Mouse (Mus musculus): Measurements from ENCODE around the gene Taf3.

The Taf3 gene

GRCm38 (mm10) chr2:9876621-9877325, 171.6 kb downstream of the Taf3 start:
- DNase-seq (ENCODE audit: low read depth, low spot score): peak; percentile 57

DNA sequence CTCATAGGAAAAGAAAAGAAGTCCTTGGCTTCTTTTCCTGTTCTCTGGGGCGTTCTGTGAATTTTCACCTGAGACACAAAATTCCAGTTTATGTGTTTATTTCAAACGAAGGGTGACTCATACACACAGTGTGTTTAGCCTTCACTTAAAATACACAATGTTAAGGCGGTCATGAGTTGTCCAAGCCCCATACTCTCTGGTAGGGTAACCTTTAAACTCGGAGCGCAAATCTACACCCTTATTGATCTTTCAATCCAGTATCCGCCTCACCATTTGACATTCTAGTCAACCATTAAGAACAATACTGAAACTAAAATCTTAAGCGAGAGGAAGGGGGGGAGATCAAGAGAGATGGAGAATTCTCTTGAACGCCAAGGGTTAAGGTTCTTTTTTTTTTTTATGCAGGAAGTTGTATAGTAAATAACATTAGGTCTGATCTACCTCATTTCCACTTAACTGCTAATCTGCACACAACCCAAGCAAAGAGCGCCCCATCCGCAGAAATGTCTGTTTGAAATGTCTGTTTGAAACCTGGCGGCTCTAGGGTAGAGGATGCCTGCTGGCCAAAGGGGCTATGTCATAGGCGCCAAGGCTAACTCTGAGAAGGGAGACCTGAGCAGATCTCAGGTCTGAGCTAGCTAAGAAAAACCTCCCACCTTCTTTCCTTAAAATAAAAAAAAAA, 172.6 kb downstream of the Taf3 start:
- peak; percentile 84 for DNase-seq (ENCODE audit: low read depth, low spot score)

DNA sequence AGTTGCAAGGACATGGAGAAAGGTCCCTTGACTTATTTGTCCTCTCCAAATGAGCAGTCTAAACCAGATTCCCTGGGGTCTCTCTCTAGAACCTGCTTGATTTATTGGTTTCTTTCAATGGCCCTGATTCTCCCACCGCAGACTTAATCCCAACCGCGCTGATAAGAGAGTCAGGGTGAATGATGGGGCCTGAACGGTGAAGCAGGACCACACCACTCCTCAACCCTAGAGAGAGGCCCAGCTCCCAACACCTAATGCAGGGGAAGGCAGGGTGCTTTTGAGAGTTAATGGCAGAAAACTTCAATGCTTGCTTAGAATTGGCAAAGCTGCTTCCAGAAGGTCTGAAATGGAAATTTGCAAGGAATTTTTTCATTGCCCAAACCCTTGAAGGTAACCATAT, 173.2 kb downstream of the Taf3 start:
- DNase-seq (ENCODE audit: low read depth, low spot score): no peak

DNA sequence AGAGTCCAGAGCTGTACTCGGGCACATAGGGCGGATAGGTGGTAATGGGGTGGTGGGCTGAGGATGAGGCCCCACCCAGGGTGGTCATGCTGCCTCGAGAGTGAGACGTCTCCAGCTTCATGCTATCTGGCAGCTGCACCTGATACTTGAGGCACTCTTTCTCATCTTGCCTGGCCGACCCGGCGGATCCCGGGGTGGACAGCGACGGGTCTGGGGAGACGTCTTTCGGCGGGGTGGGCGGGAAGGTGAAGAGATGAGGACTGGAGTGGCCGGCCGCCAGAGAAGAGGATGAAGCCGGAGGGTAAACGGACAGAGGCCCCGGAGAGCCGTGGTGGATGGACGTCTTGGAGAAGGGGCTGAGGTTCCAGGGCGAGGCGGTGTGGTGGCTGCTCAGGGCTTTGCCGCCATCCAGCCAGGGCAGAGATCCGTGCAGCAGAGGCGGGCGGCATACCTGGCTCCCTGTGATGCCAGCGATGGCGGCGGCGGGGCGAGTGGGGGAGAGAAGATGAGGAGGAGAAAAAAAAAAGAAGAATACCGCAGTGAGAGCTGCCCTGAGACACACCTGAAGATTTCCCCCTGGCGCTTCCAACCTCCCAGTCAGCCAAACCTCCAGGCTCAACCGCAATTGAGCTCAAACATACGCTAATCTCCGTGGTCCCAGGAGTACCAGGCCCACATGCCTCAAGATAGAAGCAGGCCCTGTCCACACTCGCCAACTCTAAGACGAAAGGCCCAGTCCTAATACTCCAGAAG, 173.8 kb downstream of the Taf3 start:
- peak; percentile 51 for DNase-seq (ENCODE audit: low read depth, low spot score)

DNA sequence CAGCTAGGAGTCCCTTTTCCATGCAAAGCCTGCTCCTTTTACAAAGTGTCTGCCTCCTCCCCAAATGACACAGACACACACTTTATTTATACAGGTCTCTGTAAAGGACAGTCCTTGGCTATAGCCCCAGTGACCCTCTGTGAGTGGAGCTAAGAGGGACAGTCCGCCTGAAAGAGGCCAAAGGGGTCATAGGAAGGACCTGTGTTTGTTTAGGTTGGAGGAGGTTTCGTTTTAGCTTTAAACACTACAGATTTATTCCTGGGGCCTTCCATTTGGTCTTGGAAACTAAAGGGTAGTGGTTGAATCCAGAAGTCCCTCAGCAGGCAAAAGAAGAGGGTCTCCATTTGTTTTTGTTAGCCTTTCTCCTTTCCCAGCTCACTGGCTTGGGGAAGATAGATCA, 174.6 kb downstream of the Taf3 start:
- DNase-seq (ENCODE audit: low read depth, low spot score): no peak

- peak; percentile 65 for DNase-seq (ENCODE audit: low read depth, low spot score)
Measured at GRCm38 (mm10) chr2:9872682-9873081, 175.7 kb downstream of the Taf3 start.

DNA sequence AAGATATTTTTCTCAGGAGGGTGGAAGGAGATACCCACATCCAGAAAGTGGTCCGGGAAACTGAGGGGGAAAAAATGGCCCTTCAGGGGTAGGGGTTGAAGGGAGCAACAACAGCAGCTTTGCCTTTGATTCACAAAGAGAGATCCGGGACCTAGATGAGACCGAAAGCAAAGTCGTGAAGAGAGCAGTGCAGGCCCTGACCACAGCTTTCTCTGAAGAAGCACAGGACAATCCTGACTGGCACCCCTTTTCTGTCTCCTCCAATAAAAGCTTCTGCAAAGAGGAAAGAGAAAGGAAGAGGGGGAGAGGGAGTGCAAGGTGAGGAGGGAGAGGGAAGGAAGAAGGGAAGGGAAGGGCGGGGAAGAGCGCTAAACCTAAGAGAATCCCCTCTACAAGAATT, 176.6 kb downstream of the Taf3 start:
- no peak for DNase-seq (ENCODE audit: low read depth, low spot score)

DNA sequence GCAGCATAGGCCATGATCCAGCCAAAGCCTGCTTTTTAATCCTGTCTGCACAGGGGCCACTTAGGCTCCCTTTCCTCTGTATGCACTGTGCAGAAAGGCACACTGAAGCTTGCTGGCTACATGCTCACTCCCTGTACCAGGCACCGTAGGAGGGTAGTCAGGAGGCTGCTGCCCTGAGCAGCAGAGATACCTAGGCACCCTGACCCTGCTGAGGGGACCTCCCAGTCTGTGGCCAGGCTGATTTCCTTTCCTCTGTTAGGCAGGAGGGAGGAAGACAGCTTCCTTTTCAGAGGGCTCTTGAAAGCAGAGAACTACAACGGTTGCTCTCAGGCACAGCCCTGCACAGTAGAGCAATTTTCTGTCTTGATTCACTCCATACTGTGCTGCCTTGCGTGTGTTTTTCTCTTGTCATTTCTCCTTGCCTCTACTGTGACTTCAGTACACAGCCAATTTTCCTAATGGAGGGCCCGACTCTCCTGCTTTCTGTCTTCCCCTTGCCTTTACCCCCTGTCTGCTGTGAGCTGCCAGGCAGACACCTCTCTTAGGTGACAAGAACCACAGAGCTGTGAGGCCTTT, 177.2 kb downstream of the Taf3 start:
- peak; percentile 69 for DNase-seq (ENCODE audit: low read depth, low spot score)

DNA sequence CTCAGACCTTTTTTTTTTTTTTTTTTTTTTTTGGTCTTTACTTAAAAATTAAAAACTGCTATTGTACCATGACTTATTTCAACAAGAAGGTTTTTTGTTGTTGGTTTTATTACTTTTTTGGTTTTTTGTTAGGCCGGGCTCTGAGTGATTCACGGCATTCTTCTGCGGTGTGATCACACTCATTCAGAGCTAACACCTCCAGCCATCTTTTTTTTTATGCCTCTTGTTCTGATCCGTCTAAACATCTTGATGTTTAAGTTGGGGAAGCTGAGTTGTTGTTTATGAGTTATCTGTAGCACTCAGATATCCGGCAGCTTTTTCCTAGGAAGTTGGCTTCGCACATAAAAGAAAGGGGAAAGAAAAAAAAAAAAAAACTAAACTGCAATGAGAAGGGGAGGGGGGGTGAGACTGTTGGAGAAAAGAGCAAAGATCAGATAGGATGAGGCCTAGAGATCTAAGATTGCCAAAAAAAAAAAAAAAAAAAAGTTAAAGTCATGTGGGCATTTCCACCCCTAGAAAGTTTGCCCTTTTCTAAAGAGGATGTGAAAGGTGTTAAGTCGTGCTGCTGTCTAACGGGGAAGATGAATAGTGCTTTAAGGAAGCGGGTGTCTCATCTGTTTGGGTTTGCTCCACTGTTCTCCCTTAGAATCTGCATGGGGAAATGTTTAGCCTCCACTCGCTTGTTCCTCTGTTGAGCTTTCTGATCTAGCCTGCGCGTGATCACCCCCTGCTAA, 181.1 kb downstream of the Taf3 start:
- DNase-seq (ENCODE audit: low read depth, low spot score): peak; percentile 71

Data from CD4-positive, CD25-positive, alpha-beta regulatory T cell, adult 2 months (primary cell).